Mouse (Mus musculus): ENCODE data around the gene Sfxn5. TPM values are rescaled to one million over a fixed set of nuclear protein-coding genes. Genes with fewer than 3 reads are reported as not detected.

The Sfxn5 gene
- total and polyA plus RNA-seq, 2 experiments from 2014 or later = 76.1 to 135 TPM

- DNase-seq (ENCODE audit: low spot score) (no peak), ATAC-seq (ENCODE audit: low FRiP score) (no peak)
- WGBS = 66% methylated on average over 8 of the region's 8 CpGs
- Histone ChIP-seq H3K9me3 (ENCODE audit: low read length) (no peaks in the 10 kb centered on the region), H3K27ac (ENCODE audit: low read depth, low read length) (no peak overlapping the region), H3K27me3 (ENCODE audit: insufficient read depth, low read length) (no peaks in the 10 kb centered on the region), H3K9ac (replicated peaks; ENCODE audit: low read length, poor library complexity, severe bottlenecking) (no peak overlapping the region), H3K4me3 (ENCODE audit: low read depth, low read length) (no peak overlapping the region), H3K36me3 (ENCODE audit: insufficient read depth, low read length) (no peaks in the 10 kb centered on the region), H3K4me1 (ENCODE audit: insufficient read depth, low read length) (no peaks in the 10 kb centered on the region), H3K4me2 (ENCODE audit: low read depth, low read length, poor library complexity, severe bottlenecking) (no peak overlapping the region)
- TF ChIP-seq CTCF (IDR thresholded peaks at IDR 0.05) = no peak
Measured at GRCm38 (mm10) chr6:85378629-85379028, 45.4 kb upstream of the Sfxn5 start.

GRCm38 (mm10) chr6:85377876-85378275 lies 44.7 kb upstream of the Sfxn5 start:
- no peak overlapping the region for H3K4me3 ChIP-seq (ENCODE audit: low read depth, low read length)
- H3K27ac ChIP-seq (ENCODE audit: low read depth, low read length) = no peak overlapping the region
- no peaks in the 10 kb centered on the region for H3K27me3 ChIP-seq (ENCODE audit: insufficient read depth, low read length)
- H3K9me3 ChIP-seq (ENCODE audit: low read length) = no peaks in the 10 kb centered on the region
- no peak for TF ChIP-seq CTCF (IDR thresholded peaks at IDR 0.05)
- 61% methylated on average over 5 of the region's 5 CpGs for WGBS
- H3K4me1 ChIP-seq (ENCODE audit: insufficient read depth, low read length) = peaks cover 7% of the 10 kb centered on the region
- H3K4me2 ChIP-seq (ENCODE audit: low read depth, low read length, poor library complexity, severe bottlenecking) = no peak overlapping the region
- DNase-seq (ENCODE audit: low spot score) (no peak), ATAC-seq (ENCODE audit: low FRiP score) (no peak)
- H3K36me3 ChIP-seq (ENCODE audit: insufficient read depth, low read length) = no peaks in the 10 kb centered on the region
- no peak overlapping the region for H3K9ac ChIP-seq (replicated peaks; ENCODE audit: low read length, poor library complexity, severe bottlenecking)

- Histone ChIP-seq H3K9me3 (ENCODE audit: low read length) (no peaks in the 10 kb centered on the region), H3K4me3 (ENCODE audit: low read depth, low read length) (no peak overlapping the region), H3K9ac (replicated peaks; ENCODE audit: low read length, poor library complexity, severe bottlenecking) (no peak overlapping the region), H3K27ac (ENCODE audit: low read depth, low read length) (no peak overlapping the region), H3K36me3 (ENCODE audit: insufficient read depth, low read length) (no peaks in the 10 kb centered on the region), H3K4me2 (ENCODE audit: low read depth, low read length, poor library complexity, severe bottlenecking) (no peak overlapping the region), H3K27me3 (ENCODE audit: insufficient read depth, low read length) (no peaks in the 10 kb centered on the region), H3K4me1 (ENCODE audit: insufficient read depth, low read length) (peaks cover 14% of the 10 kb centered on the region)
- ATAC-seq (ENCODE audit: low FRiP score) (no peak), DNase-seq (ENCODE audit: low spot score) (no peak)
- no peak for TF ChIP-seq CTCF (IDR thresholded peaks at IDR 0.05)
- WGBS = 77% methylated on average over 4 of the region's 4 CpGs
Measured at GRCm38 (mm10) chr6:85377066-85377734, 44.0 kb upstream of the Sfxn5 start.

- WGBS = under 1% methylated on average over 18 of the region's 19 CpGs
- Histone ChIP-seq H3K4me3 (ENCODE audit: low read depth, low read length) (peak overlapping the region; percentile 79), H3K9me3 (ENCODE audit: low read length) (no peaks in the 10 kb centered on the region), H3K9ac (replicated peaks; ENCODE audit: low read length, poor library complexity, severe bottlenecking) (peak overlapping the region; percentile 88), H3K4me1 (ENCODE audit: insufficient read depth, low read length) (peaks cover 15% of the 10 kb centered on the region), H3K27ac (ENCODE audit: low read depth, low read length) (peak overlapping the region; percentile 80), H3K27me3 (ENCODE audit: insufficient read depth, low read length) (no peaks in the 10 kb centered on the region), H3K4me2 (ENCODE audit: low read depth, low read length, poor library complexity, severe bottlenecking) (peak overlapping the region; percentile 56), H3K36me3 (ENCODE audit: insufficient read depth, low read length) (no peaks in the 10 kb centered on the region)
- peak; percentile 98 for DNase-seq (ENCODE audit: low spot score)
- no peak for TF ChIP-seq CTCF (IDR thresholded peaks at IDR 0.05)
- ATAC-seq (ENCODE audit: low FRiP score) = peak; percentile 95
Measured at GRCm38 (mm10) chr6:85374734-85375114, 41.5 kb upstream of the Sfxn5 start.

GRCm38 (mm10) chr6:85373951-85374733 lies 40.9 kb upstream of the Sfxn5 start, which contains the start of gene Rab11fip5:
Gene Rab11fip5, minus strand, starts transcription at chr6:85374634.
- Histone ChIP-seq H3K4me3 (ENCODE audit: low read depth, low read length) (peak within 1 kb of the TSS; percentile 79), H3K27ac (ENCODE audit: low read depth, low read length) (peak within 1 kb of the TSS; percentile 80), H3K9me3 (ENCODE audit: low read length) (no peaks in the 10 kb centered on the region), H3K9ac (replicated peaks; ENCODE audit: low read length, poor library complexity, severe bottlenecking) (peak within 1 kb of the TSS; percentile 88), H3K27me3 (ENCODE audit: insufficient read depth, low read length) (no peaks in the 10 kb centered on the region), H3K4me2 (ENCODE audit: low read depth, low read length, poor library complexity, severe bottlenecking) (peak within 1 kb of the TSS; percentile 56), H3K36me3 (ENCODE audit: insufficient read depth, low read length) (no peaks in the 10 kb centered on the region), H3K4me1 (ENCODE audit: insufficient read depth, low read length) (peaks cover 15% of the 10 kb centered on the region)
- peak; percentile 24 for DNase-seq (ENCODE audit: low spot score)
- no peak for TF ChIP-seq CTCF (IDR thresholded peaks at IDR 0.05)
- peak; percentile 36 for ATAC-seq (ENCODE audit: low FRiP score)
- under 1% methylated on average over 75 of the region's 80 CpGs for WGBS

Measured in midbrain, postnatal 0 days (tissue).